Mouse (Mus musculus): ENCODE data around the gene Fahd2a.

The Fahd2a gene

GRCm38 (mm10) chr2:127430238-127430637 is 14.1 kb downstream of the Fahd2a start:
- peak; percentile 31 for DNase-seq

GRCm38 (mm10) chr2:127424977-127425376 is 19.4 kb downstream of the Fahd2a start, which contains the start of gene Gpat2:
Gpat2 (plus strand) TSS chr2:127425199.
- no peak for DNase-seq

- DNase-seq: no peak
Measured at GRCm38 (mm10) chr2:127418266-127418970, 25.9 kb downstream of the Fahd2a start.

- DNase-seq: no peak
Measured at GRCm38 (mm10) chr2:127416706-127417105, 27.7 kb downstream of the Fahd2a start.

DNA sequence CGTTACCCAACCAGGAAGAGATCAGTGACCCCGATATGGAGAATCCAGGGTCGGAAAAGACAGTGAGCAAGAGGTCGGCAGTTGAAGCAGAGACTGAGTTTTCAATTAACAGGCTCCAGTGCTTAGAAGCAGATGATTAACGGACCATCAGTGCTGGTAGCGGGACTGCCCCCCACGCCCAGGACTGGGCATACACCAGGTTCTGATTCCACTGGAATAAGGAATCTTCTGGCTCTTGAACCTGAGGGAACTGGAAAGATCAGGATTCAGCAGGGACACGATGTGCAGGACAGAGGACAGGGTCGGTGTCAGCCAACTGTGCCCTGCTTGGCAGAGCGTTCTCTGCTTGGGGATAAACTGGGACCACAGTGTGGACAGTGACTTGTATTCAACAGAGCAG is 28.6 kb downstream of the Fahd2a start:
- no peak for DNase-seq

- no peak for DNase-seq
Measured at GRCm38 (mm10) chr2:127411126-127411525, 33.2 kb downstream of the Fahd2a start.

DNA sequence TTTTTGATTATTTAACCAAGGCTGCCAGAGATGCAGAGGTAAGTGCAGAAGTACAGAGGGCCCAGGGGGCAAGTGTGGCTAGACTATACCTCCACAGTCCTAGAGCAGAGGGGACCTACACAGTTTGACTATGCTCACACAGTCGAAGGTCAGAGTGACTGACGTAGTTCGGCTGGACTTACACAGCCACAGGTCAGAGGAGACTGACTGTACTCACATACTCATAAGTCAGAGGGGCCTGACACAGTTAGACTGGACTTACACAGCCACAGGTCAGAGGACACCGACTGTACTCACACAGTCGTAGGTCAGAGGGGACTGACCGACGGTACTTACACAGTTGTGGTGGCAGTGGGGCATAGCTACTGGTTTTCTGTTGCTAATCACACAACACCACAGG is 45.6 kb downstream of the Fahd2a start:
- DNase-seq: no peak

DNA sequence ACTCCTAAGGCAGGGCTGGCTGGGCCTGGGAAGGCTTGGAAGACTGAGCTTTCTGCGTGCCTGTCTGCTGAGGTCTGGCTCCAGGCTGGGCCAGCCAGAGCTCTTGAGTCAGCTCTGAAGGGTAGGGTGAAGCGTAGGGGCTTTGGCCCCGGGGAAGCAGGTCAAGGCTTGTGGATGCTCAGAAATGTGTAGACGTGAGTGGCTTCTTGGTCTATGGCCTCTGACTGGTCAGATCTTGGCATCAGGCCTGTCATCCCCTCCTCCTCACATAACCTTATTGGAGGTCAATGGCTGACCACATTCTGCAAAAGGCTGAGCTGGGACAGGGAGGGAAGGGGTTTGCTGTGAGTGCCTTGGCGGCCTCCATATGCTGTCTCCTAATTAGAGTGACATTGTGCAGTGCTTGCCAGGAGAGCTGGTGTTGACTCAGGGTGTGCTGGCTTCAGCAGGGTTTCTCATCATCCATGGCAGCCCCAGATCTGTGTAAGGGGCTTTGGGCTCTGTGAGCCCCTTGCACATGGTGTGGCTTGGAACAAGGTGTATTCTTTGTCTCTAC is 49.7 kb downstream of the Fahd2a start:
- DNase-seq: no peak

- no peak for DNase-seq
Measured at GRCm38 (mm10) chr2:127391323-127391722, 53.0 kb downstream of the Fahd2a start.

DNA sequence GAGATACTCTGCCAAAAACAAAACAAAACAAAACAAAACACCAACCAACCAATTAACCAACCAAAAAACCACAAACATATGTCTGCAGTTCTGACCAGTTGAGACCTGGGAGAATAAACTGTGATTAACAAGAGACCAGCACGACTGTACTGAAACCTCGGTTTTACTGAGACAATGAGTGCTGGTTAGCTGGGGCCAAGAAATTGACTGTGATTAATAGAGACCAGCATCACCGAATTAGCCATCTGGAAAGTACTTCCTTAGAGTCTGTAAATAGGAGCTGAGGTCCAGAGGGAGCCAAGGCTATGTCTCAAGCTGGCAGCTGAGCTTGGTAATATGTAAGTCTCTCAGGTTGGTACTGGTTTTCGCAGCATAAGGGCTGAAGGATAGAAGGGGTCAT is 53.5 kb downstream of the Fahd2a start:
- no peak for DNase-seq

DNA sequence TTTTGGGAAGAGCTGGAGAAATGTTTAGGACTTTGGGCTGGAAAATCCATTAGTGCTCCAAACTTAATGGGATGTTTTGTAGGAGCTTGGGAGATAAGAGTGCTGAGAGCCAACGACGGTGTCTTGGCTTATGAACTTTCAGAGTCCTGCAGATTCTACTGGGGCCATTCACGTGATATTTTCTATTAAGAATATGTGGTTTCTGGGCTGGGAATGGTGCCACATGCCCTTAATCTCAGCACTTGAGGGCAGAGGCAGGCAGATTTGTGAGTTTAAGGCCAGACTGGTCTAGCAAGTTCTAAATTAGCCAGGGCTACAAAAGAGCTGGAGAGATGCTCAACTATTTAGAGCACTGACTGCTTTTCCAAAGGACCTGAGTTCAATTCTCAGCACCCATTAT is 54.0 kb downstream of the Fahd2a start:
- DNase-seq: no peak

GRCm38 (mm10) chr2:127387521-127387920 is 56.8 kb downstream of the Fahd2a start:
- no peak for DNase-seq
